Mouse (Mus musculus) monocyte, adult 5-6 weeks (primary cell): ENCODE results near the gene Ppp4r3a. TPM values are rescaled to one million over a fixed set of nuclear protein-coding genes. Genes with fewer than 3 reads are reported as not detected.

Experiments used
- ATAC-seq: fragments of 153-309, 156-312 bp; replicated peaks from 2 replicates; pipeline ENCODE4 v1.8.0; 2017; ENCODE audit warnings: mild to moderate bottlenecking; ENCODE audit not compliant: low TSS enrichment, insufficient number of reproducible peaks, severe bottlenecking, poor library complexity, low FRiP score
- total RNA-seq: library from RNA; stranded (forward); fragments of 200-1000, 200-491, 200-594 nt; gene quantifications from 3 replicates; pipeline ENCODE4 v1.2.3, GENCODE M21; 2017

The Ppp4r3a gene
- total RNA-seq, 1 experiment from 2014 or later, result 215 TPM

DNA sequence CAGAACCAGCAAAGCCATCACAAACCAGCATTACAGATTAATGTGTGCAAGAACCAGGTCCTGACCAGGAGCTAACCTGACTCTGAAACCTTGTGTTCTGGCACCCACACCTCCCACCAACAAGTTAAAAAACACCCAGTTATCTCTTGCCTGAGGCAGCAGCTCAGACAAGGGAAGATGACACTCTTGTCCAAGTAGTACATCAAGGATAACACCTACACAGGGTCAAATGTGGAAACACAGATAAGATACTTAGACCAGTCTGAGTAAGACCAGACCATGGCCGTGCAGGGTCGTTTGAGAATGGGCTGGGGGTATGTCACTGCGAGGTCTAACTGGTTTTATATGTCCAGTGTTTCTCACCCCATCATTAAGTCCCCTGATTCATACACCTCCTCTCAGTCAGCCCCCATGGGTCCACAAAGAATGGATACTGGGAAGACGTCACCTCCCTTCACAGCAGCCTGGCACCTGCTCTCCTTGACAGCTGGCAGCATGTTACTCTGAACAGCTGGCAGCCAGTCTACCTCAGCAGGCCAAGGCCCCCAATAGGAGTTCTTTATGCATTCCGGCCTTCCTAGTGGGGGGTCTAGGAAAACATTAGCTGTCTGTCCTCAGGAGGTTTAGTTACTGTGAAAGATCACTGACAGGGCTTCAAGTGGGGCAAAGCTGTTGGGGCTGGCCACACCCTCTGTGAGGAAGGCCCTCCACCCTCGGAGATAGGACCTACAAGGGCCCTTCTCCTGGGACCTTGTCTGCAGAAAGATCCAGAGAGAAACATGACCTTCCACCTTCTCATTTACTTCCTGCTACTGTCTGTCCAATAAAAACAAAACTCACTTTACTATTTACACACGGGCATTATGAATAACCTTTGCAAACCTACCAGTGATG, 84.2 kb downstream of the Ppp4r3a start:
- no peak for ATAC-seq

DNA sequence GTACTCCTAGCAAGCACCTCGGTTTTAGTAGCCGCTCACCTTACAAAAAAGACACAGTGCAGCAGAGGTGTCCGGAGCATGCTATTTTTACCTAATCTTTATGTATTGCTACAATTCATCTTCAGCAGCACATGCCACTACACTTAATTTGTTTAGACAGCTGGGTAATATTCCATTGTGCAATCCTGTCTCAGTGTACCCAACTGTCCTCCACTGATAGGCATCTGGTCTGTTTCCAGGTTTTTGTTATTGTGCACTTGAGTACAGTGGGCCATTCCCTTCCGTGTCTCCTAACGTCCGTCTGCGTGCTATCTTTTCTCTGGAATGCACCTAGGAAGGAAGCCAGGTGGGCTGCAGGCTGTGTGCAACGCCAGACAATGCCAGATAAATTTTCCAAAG, 84.9 kb downstream of the Ppp4r3a start:
- no peak for ATAC-seq

DNA sequence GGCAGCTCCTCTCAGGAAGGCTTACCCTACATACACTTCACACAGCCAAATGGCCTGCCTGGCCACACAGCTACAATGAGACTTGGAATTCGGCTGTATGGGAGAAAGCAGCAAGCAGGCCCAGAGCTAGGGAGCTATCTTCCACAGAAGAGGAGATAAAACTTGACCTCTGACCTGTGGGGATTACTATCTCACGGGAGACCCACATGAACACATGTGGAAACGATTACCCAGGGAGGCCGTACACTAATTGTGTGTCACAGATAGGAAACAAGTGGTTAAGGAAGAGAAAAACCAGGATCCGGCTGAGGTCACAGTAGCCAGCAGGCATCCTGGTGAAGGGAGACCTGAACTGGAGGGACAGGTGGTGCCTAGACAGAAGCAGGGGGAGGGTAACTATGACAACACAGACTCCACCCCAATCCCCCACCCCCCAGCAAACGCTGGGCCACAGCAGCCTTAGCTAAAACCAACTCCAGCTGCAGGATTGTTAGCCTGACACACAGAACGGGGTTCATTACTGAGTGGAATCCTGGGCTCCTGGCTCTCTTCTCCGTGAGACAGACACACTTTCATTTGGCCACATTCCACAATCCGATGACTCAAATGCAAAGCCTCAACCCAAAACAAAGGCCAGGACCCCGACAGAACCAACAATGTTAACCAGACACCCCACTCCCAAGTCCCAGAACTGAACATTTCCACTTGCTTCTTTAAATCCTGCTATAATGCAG, 85.5 kb downstream of the Ppp4r3a start:
- ATAC-seq, result no peak

DNA sequence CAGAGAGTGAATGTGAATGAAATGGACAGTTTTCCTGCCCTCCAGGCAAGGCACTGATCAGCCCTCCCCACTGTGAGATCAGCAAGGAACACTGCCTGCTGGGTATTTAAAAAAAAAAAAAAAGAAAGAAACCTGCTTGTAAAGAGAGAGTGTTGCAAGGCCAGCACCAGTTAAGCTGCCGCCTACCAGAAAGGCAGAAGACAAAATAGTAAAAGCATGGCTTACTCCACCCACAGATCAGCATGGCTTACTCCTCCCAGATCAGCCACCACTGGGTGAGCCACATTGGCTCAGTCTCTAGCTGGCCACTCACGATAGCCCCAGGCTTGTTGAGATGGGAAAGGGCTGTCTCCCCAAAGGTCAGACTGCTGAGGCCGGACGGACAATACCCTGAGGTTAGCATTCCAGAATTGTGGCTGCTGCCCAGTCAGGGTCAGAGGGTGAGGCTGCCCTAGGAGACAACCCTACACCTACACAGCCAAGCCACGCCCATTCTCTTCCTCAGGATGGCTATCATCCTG, 87.1 kb downstream of the Ppp4r3a start:
- peak; percentile 78 for ATAC-seq

DNA sequence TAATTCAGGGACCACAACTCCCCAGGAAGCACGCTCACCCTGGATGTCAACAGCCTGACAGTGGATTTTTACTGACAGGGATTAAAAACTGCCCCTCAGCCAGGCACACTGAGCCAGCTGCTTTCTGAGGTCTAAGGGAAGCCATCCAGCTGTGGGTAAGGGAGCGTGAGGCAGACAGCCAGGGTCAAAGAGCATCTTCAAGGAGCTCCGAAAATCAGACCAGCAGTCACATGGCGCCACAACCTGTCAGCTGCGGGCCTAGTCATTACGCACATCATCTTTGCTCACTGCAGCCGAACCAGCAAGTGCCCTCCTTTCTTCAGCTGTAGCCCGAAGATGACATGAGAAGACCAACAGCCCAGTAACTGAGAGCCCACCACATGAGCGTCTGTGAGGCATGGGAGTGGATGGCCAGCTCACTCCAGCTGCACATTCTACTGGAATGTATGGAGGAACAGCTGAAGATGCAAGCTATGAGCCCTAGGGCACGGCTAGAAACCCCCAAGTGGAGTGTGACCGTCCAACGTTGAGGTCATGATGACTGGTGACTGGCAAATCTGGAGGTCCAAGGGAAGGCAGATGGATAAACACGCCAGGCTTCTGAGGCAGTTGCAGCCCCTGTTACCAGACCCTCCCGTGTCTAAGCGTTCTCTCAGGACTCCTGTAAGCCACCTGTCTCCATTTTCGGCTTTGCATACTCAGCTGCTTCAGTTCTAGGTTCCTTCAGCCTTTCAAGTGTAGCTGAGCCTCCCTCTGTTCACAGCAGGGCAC, 87.7 kb downstream of the Ppp4r3a start:
- ATAC-seq, result no peak

DNA sequence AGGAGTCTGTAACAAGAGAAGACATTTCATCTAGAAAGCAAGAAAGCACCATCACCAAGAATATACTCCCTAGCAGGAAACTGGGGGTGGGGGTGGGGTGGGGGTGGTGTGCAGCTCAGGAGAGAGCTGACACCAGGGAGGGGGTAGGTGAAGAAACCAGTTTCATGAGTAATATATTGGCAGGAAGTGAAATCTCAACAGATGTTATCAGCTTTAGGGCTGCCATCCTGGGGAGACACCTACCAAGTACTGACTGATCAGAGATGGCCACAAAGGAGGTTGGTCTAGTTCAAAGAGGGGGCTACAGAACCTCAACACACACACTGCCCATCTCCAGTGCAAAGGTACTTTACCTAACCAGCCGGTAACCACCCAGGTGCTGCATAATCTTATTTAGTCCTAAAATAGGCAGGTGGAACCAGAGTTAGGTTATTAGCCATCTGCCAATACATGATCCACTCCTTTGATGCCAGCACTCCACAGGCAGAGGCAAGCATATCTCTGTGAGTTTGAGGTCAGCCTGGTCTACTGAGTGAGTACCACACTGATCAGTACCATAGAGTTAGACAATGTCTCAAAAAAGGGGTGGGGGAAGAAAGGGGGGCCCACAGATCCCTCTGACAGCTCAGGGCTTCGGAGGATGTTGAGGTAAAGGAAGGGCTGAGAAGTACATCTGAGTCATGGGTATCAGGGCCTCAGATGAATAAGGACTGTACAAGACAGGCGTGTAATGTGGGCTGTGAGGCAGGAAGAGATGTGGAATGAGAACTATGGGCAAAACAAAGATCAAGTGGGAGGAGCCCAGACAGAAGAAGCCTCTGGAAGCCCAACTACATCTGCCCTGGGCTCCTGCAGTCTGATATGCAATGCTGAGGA, 89.1 kb downstream of the Ppp4r3a start:
- ATAC-seq, result 0 out of 2 replicates have a peak, but pooled peaks have one; percentile 36

DNA sequence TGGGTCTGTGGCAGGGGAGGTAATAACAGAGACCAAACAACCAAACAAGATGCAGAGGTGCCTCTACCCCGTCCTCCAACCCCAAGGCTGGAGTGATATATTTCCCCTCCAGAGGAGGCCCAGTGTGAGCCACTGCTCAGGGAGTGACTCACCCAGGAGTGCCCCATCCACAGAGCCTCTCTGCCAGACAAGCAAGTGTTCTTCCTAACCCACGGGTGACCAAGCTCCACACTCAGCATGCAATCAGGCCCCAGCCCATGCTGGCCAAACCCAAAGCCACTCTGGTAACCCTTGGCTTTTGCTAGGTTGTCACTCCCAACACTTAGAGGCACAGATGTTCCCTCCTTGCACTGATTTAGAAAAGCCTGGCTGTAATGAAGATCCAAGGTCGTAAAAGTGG, 90.4 kb downstream of the Ppp4r3a start:
- ATAC-seq, result no peak

DNA sequence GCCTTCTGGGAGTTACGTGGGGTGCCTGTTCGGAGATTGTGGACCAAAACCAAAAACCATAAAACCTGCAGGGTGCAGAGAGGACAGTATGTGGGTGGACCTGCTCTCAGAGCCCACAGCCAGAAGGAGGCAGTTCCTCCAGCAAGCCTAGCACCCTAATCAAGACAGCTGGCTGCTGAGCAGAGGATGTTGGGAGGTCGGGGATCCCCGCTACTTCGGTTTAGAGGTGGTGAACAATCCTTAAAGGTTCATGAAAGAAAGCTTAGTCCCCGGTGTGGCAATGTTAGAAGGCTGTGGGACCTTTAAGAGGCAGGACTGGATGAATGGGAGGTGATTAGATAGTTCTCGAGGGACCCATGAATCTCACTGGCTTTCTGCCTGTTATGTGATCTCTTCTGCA, 91.0 kb downstream of the Ppp4r3a start:
- ATAC-seq, result no peak

DNA sequence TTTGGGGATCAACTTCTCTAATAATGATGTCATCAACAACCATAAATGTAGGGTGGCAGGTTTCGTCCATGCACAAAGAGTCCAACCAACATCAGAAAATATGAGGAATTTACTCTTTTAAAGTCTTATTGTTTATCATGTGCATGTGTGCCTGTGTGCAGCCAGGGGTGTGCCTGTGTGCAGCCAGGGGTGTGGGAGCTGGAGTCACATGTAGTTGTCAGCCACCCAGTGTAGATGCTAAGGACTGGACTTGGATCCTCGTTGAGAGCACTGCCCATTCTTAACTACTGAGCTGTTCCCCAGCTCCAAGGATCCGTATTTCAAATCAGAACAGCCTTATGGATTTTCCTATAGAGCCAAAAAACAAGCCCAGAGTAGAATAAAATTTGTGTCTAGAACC, 92.4 kb downstream of the Ppp4r3a start:
- ATAC-seq, result no peak

DNA sequence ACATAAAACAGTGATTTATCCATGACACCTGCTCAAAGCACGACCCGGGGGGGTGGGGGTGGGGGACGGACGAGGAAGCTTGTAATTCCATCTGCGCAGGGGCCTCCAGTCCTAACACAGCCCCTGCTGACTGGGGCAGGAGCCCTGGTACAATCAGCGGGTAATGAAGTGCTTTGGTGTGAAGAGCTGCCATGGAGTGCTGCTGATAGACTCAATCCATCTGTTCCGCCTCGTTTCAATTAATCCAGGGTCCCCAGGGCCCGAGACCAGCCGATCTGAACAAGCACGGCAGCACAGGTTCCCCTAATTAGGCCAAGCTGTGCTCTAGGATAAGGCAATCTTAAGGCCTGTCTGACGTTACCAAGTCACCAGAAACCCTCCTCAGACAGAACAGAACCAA, 93.2 kb downstream of the Ppp4r3a start:
- no peak for ATAC-seq

DNA sequence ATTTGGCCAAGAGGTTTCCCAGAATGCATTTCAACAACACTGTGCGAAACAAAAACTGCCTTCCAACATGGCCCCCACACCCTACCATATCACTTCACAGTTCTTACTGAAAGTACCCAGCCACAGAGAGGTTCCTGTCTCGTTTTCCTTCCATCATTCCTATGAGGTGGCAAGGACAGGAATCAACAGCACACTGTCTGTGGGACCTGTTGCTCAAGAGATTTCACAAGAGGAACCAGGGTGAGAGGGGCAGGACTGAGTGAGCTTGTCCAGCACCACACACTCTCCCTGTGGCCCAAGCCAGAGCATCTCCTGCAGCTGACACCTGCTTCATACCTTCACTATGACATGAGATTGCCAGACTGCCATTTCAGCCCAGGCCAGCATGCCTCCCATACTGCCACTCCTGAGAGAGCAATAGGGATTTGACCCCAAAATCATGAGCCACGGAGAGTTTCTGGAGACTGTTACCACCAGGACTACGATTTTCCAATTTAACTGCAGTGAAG, 93.7 kb downstream of the Ppp4r3a start:
- no peak for ATAC-seq

Other genes with a start within 250 kb of the Ppp4r3a start
- gene Gpr68, start 175.5 kb downstream of the Ppp4r3a start, total RNA-seq, result 4.4 to 27.8 TPM (median 4.9 TPM) in 3 replicates
- gene Ccdc88c, start 54.6 kb downstream of the Ppp4r3a start, total RNA-seq, result 350 to 541 TPM (median 365 TPM) in 3 replicates